Mouse (Mus musculus) kidney, postnatal 0 days (tissue): ENCODE data around the gene Helz2. TPM values are rescaled to one million over a fixed set of nuclear protein-coding genes. Genes with fewer than 3 reads are reported as not detected.
"Not testable (repeated sequence)": the region's sequence is repeated elsewhere in the genome, so short reads cannot be mapped to it uniquely, and the experiment has no call there.

Experiments
- ATAC-seq: fragments of 200-750 bp; cut with Nextera tagmentation; replicated peaks from 2 replicates; pipeline ENCODE4 v1.8.0; 2017; ENCODE audit warnings: low read depth, moderate number of reproducible peaks, moderate TSS enrichment, moderate library complexity; ENCODE audit not compliant: low FRiP score
- DNase-seq: peaks from one replicate; pipeline ENCODE4 v3.0.0-alpha.2; 2016; ENCODE audit warnings: low spot score
- H3K27ac ChIP-seq: fragments of 300-500 bp; sonication (generic); 2 replicates; pipeline ENCODE4 v1.5.1; 2014; ENCODE audit warnings: mild to moderate bottlenecking
- H3K27me3 ChIP-seq: fragments of 300-500 bp; sonication (generic); 2 replicates; pipeline ENCODE4 v1.6.1; 2014; ENCODE audit warnings: low read length, mixed read lengths; ENCODE audit not compliant: insufficient read depth
- H3K36me3 ChIP-seq: fragments of 300-500 bp; sonication (generic); 2 replicates; pipeline ENCODE4 v1.6.1; 2014; ENCODE audit warnings: low read length, mixed read lengths; ENCODE audit not compliant: insufficient read depth
- H3K4me1 ChIP-seq: fragments of 300-500 bp; sonication (generic); replicated peaks from 2 replicates; pipeline ENCODE4 v1.6.1; 2014; ENCODE audit warnings: antibody characterized with exemption, low read length, mixed read lengths; ENCODE audit not compliant: insufficient read depth
- H3K4me2 ChIP-seq: fragments of 300-500 bp; sonication (generic); 2 replicates; pipeline ENCODE4 v1.6.1; 2014; ENCODE audit warnings: mild to moderate bottlenecking, low read length, moderate library complexity, mixed read lengths
- H3K4me3 ChIP-seq: fragments of 300-500 bp; sonication (generic); replicated peaks from 2 replicates; pipeline ENCODE4 v1.5.1; 2014; ENCODE audit warnings: low read depth, low read length
- H3K9ac ChIP-seq: fragments of 300-500 bp; sonication (generic); 2 replicates; pipeline ENCODE4 v1.6.1; 2014; ENCODE audit warnings: low read depth, low read length
- H3K9me3 ChIP-seq: fragments of 300-500 bp; sonication (generic); replicated peaks from 2 replicates; pipeline ENCODE4 v1.6.1; 2016; ENCODE audit warnings: low read length, inconsistent platforms, mixed read lengths
- CTCF ChIP-seq: IDR thresholded peaks from 2 replicates; pipeline ENCODE4 v1.5.1; 2016; ENCODE audit warnings: antibody characterized with exemption, low read depth, mild to moderate bottlenecking, moderate library complexity
- WGBS: fragments of 180-500 bp; shearing (Covaris S2); extraction: QIAGEN DNeasy Blood & Tissue Kit; methylation state at CpG from one replicate; pipeline ENCODE4 v1.1.7; 2014; 5-methylcytosine and 5-hydroxymethylcytosine counted together
- polyA plus RNA-seq: library from polyadenylated mRNA; unstranded; fragments of >200 nt; fragmentation: Nextera tagmentation; extraction: Ambion mirVana; gene quantifications from 2 replicates; pipeline ENCODE4 v1.2.1, GENCODE M21; 2015

Helz2 gene
- polyA plus RNA-seq = 1.4 and 1.5 TPM in 2 replicates

DNA sequence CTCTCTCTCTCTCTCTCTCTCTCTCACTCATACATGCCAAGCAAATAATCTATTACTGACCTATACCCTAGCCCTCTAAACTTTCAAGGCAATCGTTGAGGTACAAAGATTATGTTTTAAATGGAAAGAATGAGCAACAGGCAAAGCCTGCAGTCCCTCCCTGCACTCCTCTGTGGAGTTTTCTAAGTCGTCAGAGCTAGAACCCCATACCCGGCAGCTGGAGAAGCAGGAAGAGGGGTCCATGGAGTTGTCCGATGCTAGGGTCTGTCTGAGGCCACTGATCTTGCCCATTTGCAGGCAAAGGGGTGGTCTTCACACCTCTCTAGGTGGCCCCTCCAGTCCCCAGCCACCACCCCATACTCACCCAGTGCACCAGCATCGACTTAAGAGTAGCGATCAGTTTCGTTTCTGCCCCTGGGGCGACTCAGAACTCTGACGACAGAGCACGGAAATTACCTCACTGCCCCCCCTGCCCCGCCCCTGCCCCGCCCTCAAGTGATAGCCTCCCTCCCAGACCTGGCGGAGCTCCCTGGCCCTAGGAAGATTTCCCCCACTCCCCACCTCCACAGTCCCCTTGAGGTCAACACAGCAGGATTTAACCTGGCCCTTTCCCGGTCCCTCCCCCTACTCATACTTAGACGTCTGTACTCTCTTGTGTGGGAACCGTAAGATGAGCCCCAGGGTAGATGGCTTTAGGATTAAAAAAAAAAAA is at the start of gene Helz2:
TSS of gene Helz2 (minus strand) at position 426 of the 712 bp plus-strand sequence.
- H3K27me3 ChIP-seq = no peaks in the 10 kb centered on the region
- peaks cover 18% of the 10 kb centered on the region for H3K4me1 ChIP-seq
- no peak for TF ChIP-seq CTCF
- H3K27ac ChIP-seq = peak within 1 kb of the TSS; percentile 31; the same call in 1 of the 2 replicates
- H3K9ac ChIP-seq = peak within 1 kb of the TSS; percentile 67
- H3K36me3 ChIP-seq = 0 out of 2 replicates have a peak, but pooled peaks cover 4% of the 10 kb centered on the region
- H3K4me2 ChIP-seq = peak within 1 kb of the TSS; percentile 77
- H3K9me3 ChIP-seq = no peaks in the 10 kb centered on the region
- 5% methylated on average over 16 of the region's 16 CpGs for WGBS
- DNase-seq (peak; percentile 51), ATAC-seq (peak; percentile 64)
- peak within 1 kb of the TSS; percentile 54 for H3K4me3 ChIP-seq

DNA sequence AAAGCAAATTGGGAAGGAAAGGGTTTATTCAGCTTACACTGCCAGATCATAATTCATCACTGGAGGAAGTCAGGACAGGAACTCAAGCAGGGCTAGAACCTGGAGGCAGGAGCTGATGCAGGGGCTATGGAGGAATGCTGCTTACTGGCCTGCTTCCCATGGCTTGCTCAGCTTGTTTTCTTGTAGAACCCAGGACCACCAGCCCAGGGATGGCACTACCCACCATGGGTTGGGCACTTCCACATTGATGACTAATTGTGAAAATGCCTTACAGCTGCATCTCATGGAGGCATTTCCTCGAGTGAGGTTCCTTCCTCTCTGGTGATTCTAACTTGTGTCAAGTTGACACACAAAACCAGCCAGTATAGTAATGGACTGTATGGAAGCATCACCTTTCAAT is 49.1 kb upstream of the Helz2 start:
- WGBS = 59% methylated on average over 1 of the region's 1 CpGs
- H3K27me3 ChIP-seq = no peaks in the 10 kb centered on the region
- no peak for DNase-seq
- no peak for TF ChIP-seq CTCF
- H3K4me1 ChIP-seq = peaks cover 7% of the 10 kb centered on the region; the same call in 1 of the 2 replicates
- no peak for ATAC-seq
- no peak overlapping the region for H3K27ac ChIP-seq
- no peak overlapping the region for H3K9ac ChIP-seq
- no peaks in the 10 kb centered on the region for H3K9me3 ChIP-seq
- no peaks in the 10 kb centered on the region for H3K36me3 ChIP-seq
- no peak overlapping the region for H3K4me2 ChIP-seq
- H3K4me3 ChIP-seq = no peak overlapping the region

DNA sequence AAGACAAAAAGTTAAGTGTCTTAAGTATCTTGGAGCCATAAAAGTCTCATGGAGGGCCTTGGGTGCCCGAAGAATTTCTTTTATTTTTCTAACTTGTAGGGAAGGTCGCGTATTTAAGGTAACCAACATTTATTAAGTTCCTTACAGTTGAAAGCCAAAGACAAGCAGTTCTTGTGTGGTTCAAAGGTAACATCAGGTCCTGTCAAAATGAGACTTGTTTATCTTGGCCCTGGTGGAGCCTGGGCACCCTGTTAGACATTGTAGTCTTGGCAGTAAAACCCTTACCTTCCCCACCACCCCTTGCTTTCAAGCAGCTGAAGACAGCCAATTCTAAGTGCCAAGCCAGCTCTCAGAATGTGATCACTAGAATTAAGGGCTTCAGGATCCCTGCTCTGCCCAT is 46.9 kb upstream of the Helz2 start:
- no peaks in the 10 kb centered on the region for H3K36me3 ChIP-seq
- DNase-seq (no peak), ATAC-seq (no peak)
- no peak overlapping the region for H3K27ac ChIP-seq
- whole genome bisulfite sequencing = 61% methylated on average over 3 of the region's 3 CpGs
- H3K4me2 ChIP-seq = peak overlapping the region; percentile 56
- no peak for TF ChIP-seq CTCF
- H3K27me3 ChIP-seq = no peaks in the 10 kb centered on the region
- no peaks in the 10 kb centered on the region for H3K9me3 ChIP-seq
- H3K9ac ChIP-seq = peak overlapping the region; percentile 36
- H3K4me3 ChIP-seq = peak overlapping the region; percentile 63; the same call in 1 of the 2 replicates
- H3K4me1 ChIP-seq = peaks cover 7% of the 10 kb centered on the region; the same call in 1 of the 2 replicates

DNA sequence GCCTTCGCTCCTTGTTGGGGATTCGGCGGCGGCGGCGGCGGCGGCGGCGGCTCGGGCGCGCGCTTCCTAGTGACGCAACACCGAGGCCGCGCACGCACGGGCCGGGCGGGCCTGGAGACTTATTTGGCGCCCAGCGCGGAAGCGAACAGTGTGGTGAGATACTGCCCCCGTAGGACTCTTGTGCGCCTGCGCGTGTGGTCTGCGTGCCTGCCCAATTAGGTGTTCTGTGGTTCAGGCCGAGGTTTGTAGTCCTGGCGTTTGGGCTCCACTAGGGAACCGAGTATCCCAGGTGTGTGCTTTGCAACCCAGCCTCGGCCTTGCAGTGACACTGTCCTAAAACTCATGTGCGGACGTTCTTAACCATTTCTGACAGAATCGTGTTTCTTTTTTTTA is 46.1 kb upstream of the Helz2 start, which contains the start of gene Gmeb2:
TSS of gene Gmeb2 (minus strand) at position 78 of the 393 bp plus-strand sequence.
- not testable (repeated sequence) for H3K4me1 ChIP-seq, H3K27me3 ChIP-seq, H3K36me3 ChIP-seq, H3K9me3 ChIP-seq
- Histone ChIP-seq H3K4me2 (peak within 1 kb of the TSS; percentile 67), H3K4me3 (peak within 1 kb of the TSS; percentile 63), H3K27ac (peak within 1 kb of the TSS; percentile 90), H3K9ac (peak within 1 kb of the TSS; percentile 80)
- DNase-seq (peak; percentile 98), ATAC-seq (peak; percentile 97)
- peak; percentile 29; the same call in 1 of the 2 replicates for TF ChIP-seq CTCF
- under 1% methylated on average over 37 of the region's 38 CpGs for WGBS

DNA sequence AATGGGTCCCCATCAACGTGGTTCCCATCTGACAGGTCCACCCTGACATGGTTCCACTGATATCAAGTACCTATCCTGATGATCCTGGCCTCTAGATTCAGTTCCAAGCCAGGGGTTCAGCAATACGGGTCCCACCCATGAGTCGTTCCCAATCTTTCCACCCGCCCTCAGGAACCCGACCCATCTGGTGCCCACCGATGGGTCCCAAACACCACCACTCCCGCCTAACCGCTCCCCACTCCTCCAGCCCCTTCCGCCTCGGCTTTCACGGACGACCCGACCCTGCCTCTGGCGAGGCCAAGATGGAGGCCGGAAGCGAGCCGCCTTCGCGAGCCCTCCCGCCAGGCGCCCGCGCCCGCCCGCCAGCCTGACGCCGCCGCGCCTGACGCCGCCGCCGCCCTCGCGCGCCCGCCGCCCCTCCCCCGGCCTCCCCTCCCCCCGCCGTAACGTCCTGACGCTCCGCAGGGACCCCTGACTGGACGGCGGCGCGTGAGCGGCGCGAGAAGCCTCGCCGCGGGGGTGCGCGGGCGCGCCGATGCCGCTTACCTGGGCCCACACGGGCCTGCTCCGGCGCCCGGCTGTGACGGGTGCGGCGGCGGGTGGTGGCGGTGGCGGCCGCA is 45.6 kb upstream of the Helz2 start:
- peak overlapping the region; percentile 90 for H3K27ac ChIP-seq
- no peaks in the 10 kb centered on the region for H3K27me3 ChIP-seq
- no peaks in the 10 kb centered on the region for H3K36me3 ChIP-seq
- DNase-seq (peak; percentile 84), ATAC-seq (peak; percentile 89)
- H3K4me1 ChIP-seq = peaks cover 7% of the 10 kb centered on the region; the same call in 1 of the 2 replicates
- no peaks in the 10 kb centered on the region for H3K9me3 ChIP-seq
- H3K4me2 ChIP-seq = peak overlapping the region; percentile 67
- H3K9ac ChIP-seq = peak overlapping the region; percentile 80
- WGBS = 2% methylated on average over 37 of the region's 71 CpGs
- peak overlapping the region; percentile 63 for H3K4me3 ChIP-seq
- TF ChIP-seq CTCF = no peak

GRCm38 (mm10) chr2:181286629-181287337 is 45.0 kb upstream of the Helz2 start:
- H3K9ac ChIP-seq = peak overlapping the region; percentile 80
- DNase-seq = no peak
- H3K27ac ChIP-seq = peak overlapping the region; percentile 90
- no peak for TF ChIP-seq CTCF
- peaks cover 7% of the 10 kb centered on the region; the same call in 1 of the 2 replicates for H3K4me1 ChIP-seq
- H3K4me3 ChIP-seq = peak overlapping the region; percentile 63
- ATAC-seq = no peak
- WGBS = 54% methylated on average over 6 of the region's 6 CpGs
- peak overlapping the region; percentile 67 for H3K4me2 ChIP-seq
- no peaks in the 10 kb centered on the region for H3K27me3 ChIP-seq
- no peaks in the 10 kb centered on the region for H3K9me3 ChIP-seq
- 0 out of 2 replicates have a peak, but pooled peaks cover 3% of the 10 kb centered on the region for H3K36me3 ChIP-seq
